Mouse (Mus musculus): ENCODE data around the gene Appl1. TPM values are rescaled to one million over a fixed set of nuclear protein-coding genes. Genes with fewer than 3 reads are reported as not detected.

Gene Appl1
- 38.7 TPM for polyA plus RNA-seq (2015; fragmentation: Illumina TruSeq; extraction: RNeasy Lipid Tissue Mini Kit (QIAGEN cat#74804); ENCODE audit: insufficient read depth, low replicate concordance)

GRCm38 (mm10) chr14:26971106-26971789 is at the start of gene Appl1:
Gene Appl1, minus strand, starts transcription at chr14:26971232.

GRCm38 (mm10) chr14:26994211-26994741 is 23.2 kb upstream of the Appl1 start, which contains the start of gene Hesx1:
Gene Hesx1, plus strand, starts transcription at chr14:26994416.

GRCm38 (mm10) chr14:26894392-26894791 is 76.6 kb downstream of the Appl1 start, which contains the start of gene Asb14:
Gene Asb14, plus strand, starts transcription at chr14:26894557.

Other genes starting within 250 kb of the Appl1 start
- gene Asb14, start 76.7 kb downstream of the Appl1 start, polyA plus RNA-seq (2015; fragmentation: Illumina TruSeq; extraction: RNeasy Lipid Tissue Mini Kit (QIAGEN cat#74804); ENCODE audit: insufficient read depth, low replicate concordance): not detected
- 1.6 TPM for gene Hesx1, start 23.2 kb upstream of the Appl1 start, polyA plus RNA-seq (2015; fragmentation: Illumina TruSeq; extraction: RNeasy Lipid Tissue Mini Kit (QIAGEN cat#74804); ENCODE audit: insufficient read depth, low replicate concordance)
- 2.6 TPM for gene Il17rd, start 67.7 kb upstream of the Appl1 start, polyA plus RNA-seq (2015; fragmentation: Illumina TruSeq; extraction: RNeasy Lipid Tissue Mini Kit (QIAGEN cat#74804); ENCODE audit: insufficient read depth, low replicate concordance)
- gene Arhgef3, start 143.7 kb upstream of the Appl1 start, polyA plus RNA-seq (2015; fragmentation: Illumina TruSeq; extraction: RNeasy Lipid Tissue Mini Kit (QIAGEN cat#74804); ENCODE audit: insufficient read depth, low replicate concordance): 80.2 TPM

All from spleen, adult 10 weeks (tissue).